Mouse (Mus musculus) adrenal gland (tissue): ENCODE results near the gene Togaram1.

Experiments used
- intact Hi-C: fragments of 180-260 bp; cut with DNase I; formaldehyde crosslinking; loops from one replicate; pipeline ENCODE4 v1.15.1; 2025

Togaram1 gene

DNA sequence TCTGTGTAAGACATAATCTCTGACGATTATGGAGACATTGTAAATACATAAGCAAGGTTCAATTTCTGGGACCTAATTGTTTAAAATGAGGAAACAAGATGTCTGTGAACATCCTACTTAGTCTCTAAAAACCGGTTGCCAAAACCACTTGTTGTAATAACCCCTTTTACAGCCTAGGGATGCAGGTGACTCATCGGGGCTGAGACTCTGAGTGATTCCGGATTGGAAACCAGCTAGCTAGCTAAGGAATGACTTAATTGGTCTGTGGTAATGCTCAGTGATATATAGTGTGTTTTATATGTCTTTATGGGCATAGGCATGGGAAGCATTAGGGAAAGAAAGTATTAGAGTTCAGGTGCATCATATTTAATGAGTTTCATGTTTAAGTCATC, 71.9 kb downstream of the Togaram1 start:
- intact Hi-C loops, result no loop called here

- intact Hi-C loops, result no loop called here
Observed at GRCm38 (mm10) chr12:65048799-65049198, 83.2 kb downstream of the Togaram1 start.

DNA sequence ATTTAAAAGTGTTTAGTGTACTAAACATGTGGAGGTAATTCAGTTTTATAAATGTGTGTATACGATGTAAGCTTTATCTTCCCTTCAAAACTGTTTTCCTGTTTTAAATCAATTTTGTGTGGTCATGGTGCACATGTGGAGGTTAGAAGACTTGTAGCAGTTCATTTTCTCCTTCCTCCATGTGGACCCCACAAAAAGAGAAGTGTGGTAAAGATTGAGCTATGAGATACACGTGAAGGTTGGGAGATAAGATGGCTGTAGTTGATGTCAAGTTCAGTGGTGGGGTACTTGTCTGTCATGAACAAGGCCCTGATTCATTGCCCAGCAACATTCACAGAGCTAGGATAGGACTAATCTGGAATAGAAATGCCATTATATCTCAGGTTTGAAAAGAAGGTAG, 92.6 kb downstream of the Togaram1 start:
- intact Hi-C loops, result loop anchor here (5.0 kb wide), 1 partner anchor 71 kb away; no protein-coding TSS in a partner anchor

DNA sequence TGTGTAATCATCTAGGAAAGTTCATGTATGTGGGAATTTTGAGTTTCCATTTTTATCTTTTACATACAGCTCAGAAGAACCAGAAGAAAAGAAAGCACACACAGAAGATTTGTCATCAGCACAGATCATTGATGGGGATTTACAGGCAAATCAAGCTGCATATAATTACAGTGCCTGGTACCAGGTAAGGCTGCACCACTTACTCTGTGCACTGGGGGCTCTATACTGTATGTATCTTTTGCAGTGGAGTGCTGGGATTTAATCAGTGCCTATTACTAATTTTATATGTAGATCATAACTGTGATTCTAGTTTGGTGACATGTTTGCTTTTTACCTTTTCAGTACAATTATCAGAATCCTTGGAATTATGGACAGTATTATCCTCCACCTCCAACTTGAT, 95.5 kb downstream of the Togaram1 start:
- intact Hi-C loops, result no loop called here

- intact Hi-C loops, result no loop called here
Observed at GRCm38 (mm10) chr12:65065241-65065640, 99.6 kb downstream of the Togaram1 start.

- intact Hi-C loops, result no loop called here
Observed at GRCm38 (mm10) chr12:65066234-65066633, 100.6 kb downstream of the Togaram1 start.

- intact Hi-C loops, result no loop called here
Observed at GRCm38 (mm10) chr12:65068409-65068808, 102.8 kb downstream of the Togaram1 start.
